ENCODE assay signal across 8 mouse cellular contexts in genomic region chr11:102375196-102376173, GRCm38 (mm10). TPM values are rescaled to one million over a fixed set of nuclear protein-coding genes. Genes with fewer than 3 reads are reported as not detected.
A peak's percentile ranks its signal among the peaks of the same experiment; 100 is the strongest.
DNase-seq lines count a peak whose midpoint lies in the region; ATAC-seq lines count a peak whose summit lies in the region.

No protein-coding gene starts in this region.

- H3K4me1 ChIP-seq in embryonic facial prominence, embryonic 10.5 days: peaks cover 19% of the 10 kb centered on the region
- H3K4me1 ChIP-seq in heart, embryonic 10.5 days: peaks cover 31% of the 10 kb centered on the region
- peaks cover 18% of the 10 kb centered on the region for H3K4me1 ChIP-seq in kidney, embryonic 14.5 days (ENCODE audit: control insufficient read depth, insufficient read depth, low read length)

- H3K4me2 ChIP-seq in kidney, embryonic 14.5 days (replicated peaks; ENCODE audit: low read depth, low read length): peak overlapping the region; percentile 36

- H3K27me3 ChIP-seq in embryonic facial prominence, embryonic 10.5 days (replicated peaks; ENCODE audit: low read depth, poor library complexity, severe bottlenecking): peaks cover 48% of the 10 kb centered on the region
- peaks cover 24% of the 10 kb centered on the region for H3K27me3 ChIP-seq in heart, embryonic 10.5 days (ENCODE audit: insufficient read depth, poor library complexity, severe bottlenecking)
- H3K27me3 ChIP-seq in kidney, embryonic 14.5 days (ENCODE audit: control insufficient read depth, insufficient read depth, low read length): no peaks in the 10 kb centered on the region

- WGBS in embryonic facial prominence, embryonic 10.5 days: 4% methylated on average over 23 of the region's 23 CpGs
- WGBS in heart, embryonic 10.5 days: 3% methylated on average over 23 of the region's 23 CpGs
- 2% methylated on average over 23 of the region's 23 CpGs for WGBS in kidney, embryonic 14.5 days

- H3K4me3 ChIP-seq in embryonic facial prominence, embryonic 10.5 days: peak overlapping the region; percentile 46
- peak overlapping the region; percentile 54 for H3K4me3 ChIP-seq in heart, embryonic 10.5 days
- H3K4me3 ChIP-seq in kidney, embryonic 14.5 days (ENCODE audit: low read length): peak overlapping the region; percentile 18

- peak; percentile 79 for ATAC-seq in kidney, embryonic 14.5 days (ENCODE audit: low FRiP score, low TSS enrichment)
- no peak; the same call in 1 of the 2 replicates for ATAC-seq in frontal cortex, adult (ENCODE audit: low TSS enrichment)

- H3K9ac ChIP-seq in kidney, embryonic 14.5 days (ENCODE audit: low read depth, low read length): peak overlapping the region; percentile 34

- peaks cover 8% of the 10 kb centered on the region; the same call in 1 of the 2 replicates for H3K9me3 ChIP-seq in embryonic facial prominence, embryonic 10.5 days
- peaks cover 3% of the 10 kb centered on the region; the same call in 1 of the 2 replicates for H3K9me3 ChIP-seq in heart, embryonic 10.5 days
- no peaks in the 10 kb centered on the region for H3K9me3 ChIP-seq in kidney, embryonic 14.5 days (ENCODE audit: control insufficient read depth, low read length)

- peak overlapping the region; percentile 71 for H3K27ac ChIP-seq in embryonic facial prominence, embryonic 10.5 days (replicated peaks)
- H3K27ac ChIP-seq in heart, embryonic 10.5 days: peak overlapping the region; percentile 83
- H3K27ac ChIP-seq in kidney, embryonic 14.5 days (ENCODE audit: low read depth, low read length): no peak overlapping the region; the same call in 1 of the 2 replicates

- H3K36me3 ChIP-seq in embryonic facial prominence, embryonic 10.5 days (replicated peaks): no peaks in the 10 kb centered on the region
- no peaks in the 10 kb centered on the region; the same call in 1 of the 2 replicates for H3K36me3 ChIP-seq in heart, embryonic 10.5 days
- no peaks in the 10 kb centered on the region for H3K36me3 ChIP-seq in kidney, embryonic 14.5 days (ENCODE audit: control insufficient read depth, insufficient read depth, low read length)

- peak; percentile 59 for DNase-seq in ovary, adult 18-20 months (ENCODE audit: low spot score)
- no peak for DNase-seq in ovary, postnatal 10 days (ENCODE audit: low spot score)
- peak; percentile 58 for DNase-seq in embryonic facial prominence, embryonic 10.5 days (ENCODE audit: low spot score)
- DNase-seq in heart, embryonic 10.5 days (ENCODE audit: low spot score): peak; percentile 96
- DNase-seq in lung, postnatal 10 days: peak; percentile 33
- peak; percentile 75 to 86 for DNase-seq in spleen, postnatal 36 days (ENCODE audit: low spot score in 2 of 2)

RNA-seq across cellular contexts. Expression of gene Slc4a1, which starts 9.5 kb away (rescaled TPM):
- polyA plus RNA-seq in embryonic facial prominence, embryonic 10.5 days (2016; fragmentation: Nextera tagmentation; extraction: Ambion mirVana): 29.7 and 33.8 TPM in 2 replicates
- 88.9 and 128 TPM in 2 replicates for polyA plus RNA-seq in heart, embryonic 10.5 days (2016; fragmentation: Nextera tagmentation; extraction: Ambion mirVana)
- 3.0 and 3.3 TPM in 2 replicates for polyA plus RNA-seq in kidney, embryonic 14.5 days (2014; fragmentation: Nextera tagmentation; extraction: Ambion mirVana)

RNA-seq across cellular contexts. Expression of gene Rundc3a, which starts 17.7 kb away (rescaled TPM):
- 10.0 and 11.9 TPM in 2 replicates for polyA plus RNA-seq in embryonic facial prominence, embryonic 10.5 days (2016; fragmentation: Nextera tagmentation; extraction: Ambion mirVana)
- 0.74 and 1.8 TPM in 2 replicates for polyA plus RNA-seq in heart, embryonic 10.5 days (2016; fragmentation: Nextera tagmentation; extraction: Ambion mirVana)
- 1.7 and 1.9 TPM in 2 replicates for polyA plus RNA-seq in kidney, embryonic 14.5 days (2014; fragmentation: Nextera tagmentation; extraction: Ambion mirVana)

RNA-seq across cellular contexts. Expression of gene Slc25a39, which starts 32.3 kb away (rescaled TPM):
- 229 and 241 TPM in 2 replicates for polyA plus RNA-seq in embryonic facial prominence, embryonic 10.5 days (2016; fragmentation: Nextera tagmentation; extraction: Ambion mirVana)
- polyA plus RNA-seq in heart, embryonic 10.5 days (2016; fragmentation: Nextera tagmentation; extraction: Ambion mirVana): 313 and 314 TPM in 2 replicates
- polyA plus RNA-seq in kidney, embryonic 14.5 days (2014; fragmentation: Nextera tagmentation; extraction: Ambion mirVana): 224 and 274 TPM in 2 replicates

RNA-seq across cellular contexts. Expression of gene Grn, which starts 54.6 kb away (rescaled TPM):
- polyA plus RNA-seq in embryonic facial prominence, embryonic 10.5 days (2016; fragmentation: Nextera tagmentation; extraction: Ambion mirVana): 79.4 and 87.3 TPM in 2 replicates
- 109 and 151 TPM in 2 replicates for polyA plus RNA-seq in heart, embryonic 10.5 days (2016; fragmentation: Nextera tagmentation; extraction: Ambion mirVana)
- 81.0 and 103 TPM in 2 replicates for polyA plus RNA-seq in kidney, embryonic 14.5 days (2014; fragmentation: Nextera tagmentation; extraction: Ambion mirVana)

RNA-seq across cellular contexts. Expression of gene Ubtf, which starts 55.9 kb away (rescaled TPM):
- polyA plus RNA-seq in embryonic facial prominence, embryonic 10.5 days (2016; fragmentation: Nextera tagmentation; extraction: Ambion mirVana): 94.2 and 96.3 TPM in 2 replicates
- 60.4 and 75.4 TPM in 2 replicates for polyA plus RNA-seq in heart, embryonic 10.5 days (2016; fragmentation: Nextera tagmentation; extraction: Ambion mirVana)
- polyA plus RNA-seq in kidney, embryonic 14.5 days (2014; fragmentation: Nextera tagmentation; extraction: Ambion mirVana): 86.5 and 105 TPM in 2 replicates
